Mouse (Mus musculus): ENCODE data around the gene Cd99l2.
"Not testable (repeated sequence)": the region's sequence is repeated elsewhere in the genome, so short reads cannot be mapped to it uniquely, and the experiment has no call there.

GRCm38 (mm10) chrX:71506591-71506990, 13.9 kb upstream of the Cd99l2 start:
- TF ChIP-seq TAL1, GATA1 (IDR thresholded peaks at IDR 0.05; ENCODE audit: low read length): not testable (repeated sequence)

All from erythroblast, embryonic 14.5 days (primary cell).